Mouse (Mus musculus): ENCODE data around the gene Urah.

The Urah gene

DNA sequence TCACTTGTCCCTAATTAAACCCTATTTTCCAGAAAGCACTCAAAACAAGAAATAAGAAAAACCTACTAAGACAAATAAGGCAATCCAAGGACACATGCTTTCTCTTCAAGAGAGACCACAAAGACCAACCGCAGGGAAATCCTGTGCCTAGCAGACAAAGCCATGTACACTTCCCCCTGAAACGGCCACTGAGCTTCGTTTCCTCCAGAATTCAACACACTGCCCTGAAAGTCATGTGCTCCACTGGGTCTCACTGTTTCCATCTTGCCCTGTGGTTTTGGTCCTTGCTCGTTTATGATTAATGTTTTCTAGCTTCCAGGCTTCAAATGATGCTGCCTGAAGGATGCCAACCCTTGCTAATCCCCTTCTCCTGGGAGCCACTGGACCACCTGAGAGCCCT lies 39.4 kb downstream of the Urah start:
- no peak for DNase-seq (ENCODE audit: low read depth, low spot score)

DNA sequence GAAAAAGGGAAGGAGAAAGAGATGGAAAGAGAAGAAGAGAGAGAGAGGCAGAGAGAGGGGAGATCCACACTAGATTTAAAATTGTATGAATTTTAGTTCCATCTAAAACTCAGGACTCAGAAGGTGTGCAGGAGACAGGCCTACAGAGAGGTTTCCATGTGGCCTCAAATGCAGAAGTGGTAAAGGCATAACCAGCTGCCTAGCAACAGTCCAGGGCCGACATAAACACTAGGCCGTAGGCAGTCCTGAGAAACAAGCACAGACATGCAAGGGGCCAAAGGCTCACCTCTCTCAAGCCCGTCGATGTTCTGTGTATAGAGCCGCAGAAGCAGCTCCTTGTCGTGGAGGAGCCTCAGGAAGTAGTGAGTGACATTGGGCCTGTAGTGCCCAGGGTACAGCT lies 42.5 kb downstream of the Urah start:
- no peak for DNase-seq (ENCODE audit: low read depth, low spot score)

DNA sequence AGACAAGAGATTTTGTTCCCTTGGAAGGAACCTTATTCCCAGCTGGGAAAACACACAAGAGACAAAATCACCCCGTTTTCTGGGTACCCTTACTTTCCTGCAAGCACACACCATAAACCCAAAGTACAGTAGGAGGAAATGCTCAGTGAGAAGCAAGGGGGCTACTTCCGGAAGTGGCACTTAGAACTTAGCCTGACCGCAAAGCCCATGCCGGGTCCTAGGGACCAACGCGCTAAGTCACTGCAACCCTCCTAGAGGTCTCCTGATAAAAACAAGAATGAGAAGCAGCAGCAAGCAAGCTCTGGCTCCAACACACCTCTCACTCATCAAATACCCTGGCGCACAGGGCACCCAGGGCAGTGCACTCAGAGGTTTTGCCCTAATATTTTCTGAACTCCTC lies 44.5 kb downstream of the Urah start:
- DNase-seq (ENCODE audit: low read depth, low spot score) = no peak

DNA sequence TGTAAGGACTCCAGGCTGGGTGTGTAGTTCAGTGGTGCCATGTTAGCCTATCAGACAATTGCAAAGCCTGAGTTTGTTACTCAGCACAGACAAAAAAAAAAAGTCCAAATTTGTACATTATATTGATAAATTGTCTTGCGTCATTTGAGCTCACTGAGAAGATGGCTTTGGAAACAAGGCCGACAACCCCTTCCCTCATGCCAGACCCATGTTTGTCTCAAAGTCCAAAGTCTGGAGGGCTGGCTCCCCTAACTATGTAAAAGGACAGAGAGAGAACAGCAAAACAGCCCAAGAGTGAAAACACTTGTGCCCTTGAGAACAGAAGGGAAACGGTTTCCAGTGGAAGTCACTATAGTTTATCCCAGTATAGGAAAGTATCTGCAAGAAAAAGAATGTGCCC lies 45.6 kb downstream of the Urah start:
- DNase-seq (ENCODE audit: low read depth, low spot score) = no peak

DNA sequence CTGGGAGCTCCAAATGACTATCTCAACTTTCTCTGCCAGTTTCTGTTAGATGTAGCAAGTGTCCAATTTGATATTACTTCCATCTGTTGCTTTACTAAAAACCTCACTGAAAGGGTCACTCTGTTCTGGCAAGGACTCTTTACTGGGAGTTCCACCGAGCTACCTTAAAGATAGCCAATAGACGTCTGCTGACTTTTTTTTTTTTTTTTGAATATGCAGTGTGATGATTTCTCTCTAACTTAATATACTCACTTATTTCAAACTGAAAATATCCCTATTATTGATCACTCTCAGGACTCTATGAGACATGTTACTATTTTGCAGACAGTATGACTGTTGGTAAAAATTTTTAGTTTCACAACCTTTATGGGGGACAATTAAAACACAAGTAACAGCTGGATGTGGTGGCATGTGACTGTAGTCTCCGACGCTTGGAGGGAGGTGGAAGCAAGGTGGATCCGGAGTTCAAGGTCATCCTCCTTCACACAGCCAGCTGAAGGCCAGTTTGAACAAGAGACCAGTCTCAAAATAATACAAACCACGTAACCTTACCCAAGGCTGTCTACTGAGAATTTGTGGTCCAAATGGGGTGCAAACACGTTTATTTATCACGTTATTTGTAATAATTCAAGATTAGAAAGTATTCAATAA lies 46.2 kb downstream of the Urah start:
- DNase-seq (ENCODE audit: low read depth, low spot score) = no peak

DNA sequence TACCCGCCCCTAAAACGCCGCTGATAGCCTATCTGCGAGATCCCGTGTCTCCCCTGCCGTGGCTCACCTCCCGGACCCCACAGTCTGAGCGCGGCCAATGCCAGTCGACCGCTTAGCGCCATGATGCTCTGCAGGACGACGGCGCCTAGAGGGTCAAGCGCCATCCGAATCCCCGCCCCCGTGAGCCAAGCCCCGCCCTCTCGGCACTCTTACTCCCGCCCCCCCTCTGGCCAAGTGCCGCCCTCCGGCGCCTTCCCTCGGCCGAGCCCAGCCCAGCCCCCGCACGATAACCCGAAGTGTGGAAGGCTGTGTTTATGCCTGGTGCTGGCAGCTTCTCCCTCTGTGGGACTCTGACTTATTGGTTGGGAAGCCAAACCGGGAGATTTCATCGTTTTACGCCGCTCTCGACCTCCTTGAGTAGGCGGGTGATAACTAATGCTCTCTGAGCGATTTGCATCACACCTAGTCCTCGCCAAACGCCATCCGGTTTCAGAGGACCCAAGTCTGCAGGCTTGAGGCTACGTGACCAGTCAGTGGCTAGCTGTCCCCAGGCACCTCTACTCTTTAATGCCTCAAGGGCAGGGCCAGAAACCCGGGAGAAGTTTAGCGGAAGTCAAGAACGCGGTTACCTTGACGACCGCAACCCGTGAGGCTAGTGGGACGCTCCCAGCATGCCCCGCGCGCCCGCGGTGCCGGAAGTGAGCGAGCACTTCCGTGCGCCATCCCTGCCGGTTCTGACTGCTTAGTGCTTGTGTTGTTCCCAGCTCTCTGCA lies 47.1 kb downstream of the Urah start, which contains the start of the genes Psmd13 and Sirt3:
Psmd13 (plus strand) TSS at position 273 of the 773 bp plus-strand sequence.
Sirt3 (minus strand) TSS at position 614 of the 773 bp plus-strand sequence.
- peak; percentile 95 for DNase-seq (ENCODE audit: low read depth, low spot score)

DNA sequence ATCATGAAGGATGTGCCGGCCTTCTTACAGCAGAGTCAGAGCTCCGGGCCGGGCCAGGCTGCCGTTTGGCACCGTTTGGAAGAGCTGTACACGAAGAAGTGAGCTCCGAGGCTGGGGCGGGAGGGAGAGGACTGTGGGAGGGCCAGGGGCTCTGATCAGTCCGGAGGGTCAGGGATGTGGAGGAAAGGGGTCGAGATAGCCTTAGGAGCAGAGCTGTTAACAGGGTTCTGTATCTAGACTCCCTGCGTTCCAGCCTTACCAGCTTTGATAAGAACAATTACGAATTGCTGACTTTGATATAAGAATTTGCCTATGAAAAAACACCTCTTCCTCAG lies 47.6 kb downstream of the Urah start:
- no peak for DNase-seq (ENCODE audit: low read depth, low spot score)

Measured in c-Kit-negative CD71-positive TER-119-positive erythroid progenitor cells, embryonic 14.5 days (primary cell).